Mouse (Mus musculus) cortical plate, adult 2 months (tissue): ENCODE measurements around the gene Cxcl14.

Source experiments
- CTCF ChIP-seq: fragments of 200-500 bp; IDR thresholded peaks from 2 replicates; pipeline ENCODE4 v1.5.1; 2011; ENCODE audit warnings: mild to moderate bottlenecking, control low read depth, low read length; ENCODE audit not compliant: insufficient read depth; ENCODE audit errors: extremely low read depth
- POLR2A ChIP-seq: fragments of 200-500 bp; IDR thresholded peaks from 2 replicates; pipeline ENCODE4 v1.6.1; 2011; ENCODE audit warnings: mild to moderate bottlenecking, low read length, control low read depth; ENCODE audit not compliant: insufficient read depth; ENCODE audit errors: extremely low read depth

- no peak for TF ChIP-seq CTCF
- TF ChIP-seq POLR2A, result no peak
Measured at GRCm38 (mm10) chr13:56342491-56342890, 46.1 kb upstream of the Cxcl14 start.
